Comparison of ENCODE assay signal across 8 mouse cellular contexts in genomic region chr4:45012105-45012975, GRCm38 (mm10). TPM values are rescaled to one million over a fixed set of nuclear protein-coding genes. Genes with fewer than 3 reads are reported as not detected.
DNase-seq lines count a peak whose midpoint lies in the region; ATAC-seq lines count a peak whose summit lies in the region.

Zbtb5 (minus strand) TSS chr4:45012412.

- DNase-seq in c-Kit-negative CD71-positive TER-119-positive erythroid progenitor cells, embryonic 14.5 days (ENCODE audit: low read depth, low spot score), result peak; percentile 100
- peak; percentile 100 for DNase-seq in fibroblast of lung, adult 2 months (ENCODE audit: low read depth)
- peak; percentile 100 for DNase-seq in kidney, postnatal 14 days
- peak; percentile 100 for DNase-seq in liver, embryonic 13.5 days
- peak; percentile 98 for DNase-seq in neural tube, embryonic 10.5 days (ENCODE audit: extremely low spot score, low spot score)

- peak within 1 kb of the TSS; percentile 89 for H3K9ac ChIP-seq in heart, embryonic 14.5 days (ENCODE audit: low read length)
- peak within 1 kb of the TSS; percentile 94 for H3K9ac ChIP-seq in liver, embryonic 13.5 days
- peak within 1 kb of the TSS; percentile 93 for H3K9ac ChIP-seq in stomach, embryonic 16.5 days (ENCODE audit: low read length)

- ATAC-seq in CD4-positive, CD25-positive, alpha-beta regulatory T cell, adult 4 months, result peak; percentile 86
- ATAC-seq in heart, embryonic 14.5 days (ENCODE audit: insufficient number of reproducible peaks, insufficient read depth, low FRiP score, low read depth), result peak; percentile 99
- ATAC-seq in liver, embryonic 13.5 days (ENCODE audit: low read depth), result peak; percentile 92
- peak; percentile 98 for ATAC-seq in stomach, embryonic 16.5 days (ENCODE audit: insufficient read depth, low FRiP score)

- H3K9me3 ChIP-seq in heart, embryonic 14.5 days (ENCODE audit: control insufficient read depth, low read length), result no peaks in the 10 kb centered on the region
- no peaks in the 10 kb centered on the region for H3K9me3 ChIP-seq in liver, embryonic 13.5 days (replicated peaks)
- no peaks in the 10 kb centered on the region for H3K9me3 ChIP-seq in stomach, embryonic 16.5 days (replicated peaks; ENCODE audit: control insufficient read depth, low read length)

- H3K4me3 ChIP-seq in heart, embryonic 14.5 days (ENCODE audit: control insufficient read depth in 1 of 2, insufficient read depth in 1 of 2, low read depth in 1 of 2, low read length in 2 of 2), result peak within 1 kb of the TSS; percentile 82 to 93
- peak within 1 kb of the TSS; percentile 88 for H3K4me3 ChIP-seq in liver, embryonic 13.5 days (replicated peaks)
- peak within 1 kb of the TSS; percentile 94 for H3K4me3 ChIP-seq in stomach, embryonic 16.5 days (replicated peaks; ENCODE audit: low read length)

- peaks cover 8 to 23% of the 10 kb centered on the region in 2 experiments for H3K4me1 ChIP-seq in heart, embryonic 14.5 days (ENCODE audit: control insufficient read depth in 2 of 2, insufficient read depth in 2 of 2, low read length in 2 of 2)
- peaks cover 30% of the 10 kb centered on the region for H3K4me1 ChIP-seq in liver, embryonic 13.5 days (replicated peaks)
- peaks cover 10% of the 10 kb centered on the region for H3K4me1 ChIP-seq in stomach, embryonic 16.5 days (ENCODE audit: control insufficient read depth, insufficient read depth, low read length)

- peak within 1 kb of the TSS; percentile 86 for H3K4me2 ChIP-seq in heart, embryonic 14.5 days (ENCODE audit: low read length)
- peak within 1 kb of the TSS; percentile 92 for H3K4me2 ChIP-seq in liver, embryonic 13.5 days
- peak within 1 kb of the TSS; percentile 78 for H3K4me2 ChIP-seq in stomach, embryonic 16.5 days (ENCODE audit: low read depth, low read length)

- H3K36me3 ChIP-seq in heart, embryonic 14.5 days (ENCODE audit: control insufficient read depth, insufficient read depth, low read length), result no peaks in the 10 kb centered on the region
- H3K36me3 ChIP-seq in liver, embryonic 13.5 days, result no peaks in the 10 kb centered on the region
- H3K36me3 ChIP-seq in stomach, embryonic 16.5 days (ENCODE audit: control insufficient read depth, insufficient read depth, low read length), result no peaks in the 10 kb centered on the region

- peak within 1 kb of the TSS; percentile 94 to 97 for H3K27ac ChIP-seq in heart, embryonic 14.5 days (replicated peaks in 1 of 2; ENCODE audit: control insufficient read depth in 1 of 2, insufficient read depth in 1 of 2, low read depth in 2 of 2, low read length in 2 of 2)
- peak within 1 kb of the TSS; percentile 99 for H3K27ac ChIP-seq in liver, embryonic 13.5 days
- peak within 1 kb of the TSS; percentile 98 for H3K27ac ChIP-seq in stomach, embryonic 16.5 days (ENCODE audit: low read length)

- H3K27me3 ChIP-seq in heart, embryonic 14.5 days (ENCODE audit: control insufficient read depth, insufficient read depth, low read length), result no peaks in the 10 kb centered on the region
- no peaks in the 10 kb centered on the region for H3K27me3 ChIP-seq in liver, embryonic 13.5 days
- H3K27me3 ChIP-seq in stomach, embryonic 16.5 days (ENCODE audit: control insufficient read depth, insufficient read depth, low read length), result no peaks in the 10 kb centered on the region

- under 1% methylated on average over 59 of the region's 63 CpGs for WGBS in heart, embryonic 14.5 days
- WGBS in liver, embryonic 13.5 days (ENCODE audit: insufficient replicate concordance), result under 1% methylated on average over 63 of the region's 63 CpGs
- WGBS in stomach, embryonic 16.5 days, result under 1% methylated on average over 63 of the region's 63 CpGs

RNA-seq across cellular contexts. Expression of gene Zbtb5, which starts in this region (rescaled TPM):
- 1 to 10 TPM; 8.4 to 9.5 TPM for polyA plus RNA-seq in CD4-positive, CD25-positive, alpha-beta regulatory T cell, adult 4 months (2017; shearing (Covaris generic))
- 17.2 and 17.6 TPM in 2 replicates for polyA plus RNA-seq in heart, embryonic 14.5 days (2014; fragmentation: Nextera tagmentation; extraction: Ambion mirVana)
- polyA plus RNA-seq in liver, embryonic 13.5 days (2015; fragmentation: Nextera tagmentation; extraction: Ambion mirVana), result 5.2 and 6.6 TPM in 2 replicates
- polyA plus RNA-seq in stomach, embryonic 16.5 days (2015; fragmentation: Nextera tagmentation; extraction: Ambion mirVana), result 17.6 and 17.7 TPM in 2 replicates

Comparison
In these comparisons a context has a peak if more than half of its experiments do, and no peak if none do; other contexts are left out.
1. Peak in every context shown above with its lines: DNase-seq, ATAC-seq, H3K4me3 ChIP-seq and H3K27ac ChIP-seq.